Mouse (Mus musculus) C2C12 (cell line): ENCODE data around the gene Arl15.

Experiments
- CEBPB ChIP-seq: IDR thresholded peaks from one replicate; pipeline ENCODE4 v1.6.1; 2011; ENCODE audit warnings: low read depth, mild to moderate bottlenecking, control low read depth, moderate library complexity
- CTCF ChIP-seq: IDR thresholded peaks from one replicate; pipeline ENCODE4 v1.5.1; 2011; ENCODE audit not compliant: control insufficient read depth, insufficient read depth, insufficient read length
- MYOD1 ChIP-seq: IDR thresholded peaks from one replicate; pipeline ENCODE4 v1.6.1; 2011; ENCODE audit warnings: low read depth; ENCODE audit not compliant: control insufficient read depth, insufficient read length
- MYOG ChIP-seq: IDR thresholded peaks from one replicate; pipeline ENCODE4 v1.6.1; 2011; ENCODE audit not compliant: control insufficient read depth, insufficient read length; ENCODE audit errors: extremely low read depth

DNA sequence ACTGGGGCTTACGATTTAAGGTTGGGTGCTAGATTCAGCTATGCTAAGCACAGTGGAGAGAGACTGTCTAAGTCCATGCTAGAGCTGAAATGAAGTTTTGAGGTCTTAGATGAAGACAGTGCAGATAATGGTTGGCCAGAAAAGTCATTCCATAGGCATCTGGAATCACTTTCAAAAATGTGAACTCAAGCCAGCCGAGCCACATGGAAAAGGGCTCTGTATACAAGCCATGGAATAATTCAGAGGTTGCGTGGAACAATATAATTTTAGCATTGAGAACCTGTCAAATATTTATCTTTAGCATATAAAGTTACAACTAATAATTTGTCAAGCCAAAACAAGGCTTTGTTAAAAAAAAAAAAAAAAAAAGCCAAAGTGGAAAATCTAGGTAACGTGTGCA, 182.6 kb downstream of the Arl15 start:
- TF ChIP-seq CTCF (no peak), MYOD1 (no peak), MYOG (no peak), CEBPB (no peak)
